Mouse (Mus musculus): ENCODE results near the gene Cacna1d. TPM values are rescaled to one million over a fixed set of nuclear protein-coding genes. Genes with fewer than 3 reads are reported as not detected.

The Cacna1d gene
- polyA plus RNA-seq (2015; fragmentation: Nextera tagmentation; extraction: Ambion mirVana), result 1.1 and 1.9 TPM in 2 replicates

DNA sequence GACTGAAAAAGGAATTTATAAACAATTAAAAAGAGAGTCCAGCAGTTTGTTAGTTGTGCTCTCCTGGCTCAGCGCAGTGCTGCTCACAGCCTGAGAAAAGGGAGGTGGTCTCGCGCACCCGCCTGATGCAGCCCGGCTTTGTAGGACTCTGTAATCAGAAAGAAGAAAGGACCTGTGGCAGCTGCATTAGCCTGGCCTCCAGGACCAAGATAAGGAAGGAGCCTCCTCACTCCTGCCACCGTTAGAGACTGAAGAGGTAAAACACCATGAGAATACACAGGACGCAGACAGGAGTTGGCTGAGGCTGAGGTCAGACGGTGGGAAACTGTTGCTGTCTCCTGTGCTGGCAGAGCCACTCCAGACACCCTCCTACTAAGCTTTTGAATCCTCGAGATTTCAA, at the start of gene Cacna1d:
Cacna1d (minus strand) TSS at position 114 of the 400 bp plus-strand sequence.
- no peak for DNase-seq (ENCODE audit: low spot score)

DNA sequence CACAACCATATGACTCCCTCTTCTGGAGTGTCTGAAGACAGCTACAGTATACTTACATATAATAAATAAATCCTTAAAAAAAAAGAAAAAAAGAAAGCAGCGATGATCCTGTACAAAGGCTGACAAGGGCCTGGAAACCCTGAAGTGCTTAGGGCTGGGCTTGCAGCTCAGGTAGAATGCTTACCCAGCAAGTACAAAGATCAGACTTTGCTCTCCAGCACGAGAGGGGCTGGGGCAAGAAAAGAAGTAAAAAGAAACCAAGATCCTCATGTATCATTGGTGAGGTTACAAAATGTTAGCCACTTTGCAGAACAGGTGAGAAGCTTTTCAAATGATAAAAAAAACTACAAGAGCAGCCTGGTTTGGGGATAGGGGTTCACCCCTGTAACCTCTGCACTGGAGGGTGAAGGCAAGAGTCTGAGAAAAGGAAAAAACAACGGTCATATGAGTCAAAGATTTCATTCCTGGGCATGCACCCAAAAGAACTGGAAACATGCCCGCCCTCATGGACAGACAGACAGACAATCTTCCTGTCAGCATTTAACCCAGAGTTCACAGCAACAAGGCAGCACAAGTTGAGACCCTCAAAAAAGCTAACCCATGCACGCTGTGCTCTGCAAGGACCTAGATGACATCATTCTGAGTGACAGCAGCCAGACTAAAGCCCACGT, 42.7 kb upstream of the Cacna1d start:
- DNase-seq (ENCODE audit: low spot score), result no peak

DNA sequence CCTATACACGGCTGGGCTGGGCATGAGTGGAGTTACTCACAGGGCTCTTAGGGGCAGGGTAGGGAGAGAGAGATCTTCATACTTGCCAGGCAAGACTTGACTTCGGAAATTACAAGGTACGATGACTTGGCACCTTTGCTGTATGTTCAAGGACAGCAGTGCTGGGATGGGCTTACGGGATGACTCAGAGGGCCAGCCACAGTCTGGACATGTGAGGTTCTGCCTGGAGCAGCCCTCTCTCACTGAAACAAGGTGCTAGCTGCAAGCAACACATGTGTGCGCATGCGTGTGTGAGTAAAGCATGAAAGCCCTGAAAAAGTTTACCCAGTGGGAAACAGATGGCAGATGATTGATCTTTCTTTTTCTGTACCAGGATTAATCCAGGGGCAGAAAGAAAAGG, 40.6 kb upstream of the Cacna1d start:
- DNase-seq (ENCODE audit: low spot score), result no peak

DNA sequence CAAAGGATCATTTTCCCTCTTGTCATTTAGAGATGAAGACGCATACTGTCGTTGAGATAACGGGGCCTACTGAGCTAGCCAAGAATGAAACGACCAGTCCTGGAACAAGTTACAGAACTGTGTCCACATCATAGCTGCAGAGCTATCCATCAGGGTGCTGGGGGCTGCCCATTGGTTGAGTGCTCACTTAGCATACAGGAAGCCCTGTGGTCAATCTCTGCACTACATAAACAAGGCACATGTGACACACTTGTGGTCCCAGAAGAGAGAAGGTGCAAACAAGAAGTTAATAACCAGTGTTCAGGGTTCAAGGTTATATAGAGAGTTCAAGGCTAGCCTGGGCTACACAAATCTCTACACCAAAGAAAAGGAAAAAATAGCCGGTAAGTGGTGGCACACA, 40.2 kb upstream of the Cacna1d start:
- DNase-seq (ENCODE audit: low spot score), result no peak

DNA sequence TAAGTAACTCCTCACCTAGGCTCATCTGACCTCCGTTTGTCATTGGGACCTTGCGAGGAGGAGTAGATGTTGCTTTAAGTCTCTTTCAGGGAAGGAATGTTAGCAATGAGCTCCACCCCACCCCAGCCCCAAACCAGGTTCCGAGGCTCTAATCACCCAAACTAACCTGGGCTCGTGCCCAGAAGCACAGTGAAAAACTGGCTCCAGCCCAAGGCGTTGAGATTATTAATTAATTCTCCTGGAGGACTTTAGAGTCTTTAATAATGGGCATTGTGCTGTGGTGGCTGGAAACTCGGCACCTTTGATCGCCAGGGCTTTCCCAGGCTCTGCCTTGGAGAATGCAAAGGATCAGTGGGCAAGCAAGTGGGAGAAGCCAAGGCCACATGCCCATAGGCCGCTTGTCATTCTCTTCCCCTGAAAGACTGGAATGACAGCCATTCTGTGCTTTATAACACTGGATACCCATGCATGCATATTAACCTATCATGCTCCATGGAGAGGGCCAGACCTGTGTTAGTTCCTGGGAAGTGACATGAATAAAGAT, 39.5 kb upstream of the Cacna1d start:
- no peak for DNase-seq (ENCODE audit: low spot score)

DNA sequence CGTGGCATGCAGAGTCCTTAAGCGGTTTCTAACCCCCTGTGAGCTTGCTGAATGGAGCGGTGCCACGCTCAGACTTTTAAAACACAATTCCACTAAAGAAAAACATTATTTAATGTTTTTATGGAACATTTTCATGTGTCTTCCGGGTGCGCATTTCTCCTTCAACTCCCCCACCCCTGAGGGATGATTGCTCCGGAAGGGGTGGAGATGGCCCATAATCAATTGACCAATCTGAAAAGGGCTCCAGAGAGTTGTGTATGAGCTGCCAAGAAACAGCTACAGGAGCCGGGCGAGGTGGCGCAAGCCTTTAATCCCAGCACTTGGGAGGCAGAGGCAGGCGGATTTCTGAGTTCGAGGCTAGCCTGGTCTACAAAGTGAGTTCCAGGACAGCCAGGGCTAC, 38.2 kb upstream of the Cacna1d start:
- no peak for DNase-seq (ENCODE audit: low spot score)

DNA sequence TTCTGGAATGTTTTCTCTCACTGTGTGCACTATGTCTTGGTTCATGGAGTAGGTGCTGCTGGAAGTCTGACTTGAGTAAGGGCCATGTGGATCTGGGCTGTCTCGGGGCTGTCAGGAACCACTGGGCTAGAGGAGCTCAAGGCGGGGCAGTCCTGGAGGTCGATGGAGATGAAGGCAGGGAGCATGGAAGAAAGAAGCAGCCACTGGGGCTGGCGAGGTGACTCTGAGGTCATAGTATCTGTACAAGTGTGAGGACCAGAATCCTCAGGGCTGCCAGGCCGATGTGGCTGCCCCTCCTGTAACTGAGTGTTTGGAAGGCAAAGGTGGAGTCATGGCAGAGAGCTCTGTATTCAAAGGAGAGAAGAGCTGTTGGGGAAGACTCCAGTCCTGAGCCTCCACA, 37.7 kb upstream of the Cacna1d start:
- DNase-seq (ENCODE audit: low spot score), result no peak

DNA sequence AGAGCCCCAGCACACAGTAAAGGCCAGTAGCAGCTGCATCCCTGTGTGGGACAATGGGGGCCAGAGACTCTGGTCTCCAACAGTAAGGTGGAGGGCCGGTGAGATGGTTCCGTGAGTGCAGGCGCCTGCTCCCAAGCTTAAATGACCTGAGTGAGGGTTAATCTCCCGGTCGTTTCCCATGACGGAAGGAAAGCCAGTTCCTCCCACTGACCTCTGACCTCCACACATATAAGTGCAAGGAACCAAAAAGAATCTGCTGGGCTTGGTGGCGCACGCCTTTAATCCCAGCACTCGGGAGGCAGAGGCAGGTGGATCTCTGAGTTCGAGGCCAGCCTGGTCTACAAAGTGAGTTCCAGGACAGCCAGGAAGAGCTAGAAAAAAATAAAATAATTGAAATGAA, 37.1 kb upstream of the Cacna1d start:
- DNase-seq (ENCODE audit: low spot score), result no peak

DNA sequence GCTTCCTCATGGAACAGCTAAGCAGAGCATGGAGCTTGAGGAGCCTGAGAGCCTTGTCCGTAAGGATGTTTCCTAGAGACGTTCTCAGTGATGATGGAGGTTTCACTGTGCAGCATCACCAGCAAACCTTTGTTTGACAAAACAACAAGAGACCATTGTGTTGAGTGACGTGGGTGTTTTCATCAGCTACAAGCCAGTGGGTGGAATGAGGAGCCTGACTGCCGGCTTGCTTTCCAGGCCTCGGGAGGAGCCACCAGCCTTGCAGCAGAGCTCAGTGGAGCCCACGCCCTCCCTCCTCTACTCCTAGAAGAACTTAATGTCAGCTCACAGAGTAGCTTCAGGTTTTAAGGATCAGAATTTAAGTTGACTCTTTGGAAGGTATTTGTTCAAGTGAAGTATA, 32.1 kb upstream of the Cacna1d start:
- DNase-seq (ENCODE audit: low spot score), result no peak

DNA sequence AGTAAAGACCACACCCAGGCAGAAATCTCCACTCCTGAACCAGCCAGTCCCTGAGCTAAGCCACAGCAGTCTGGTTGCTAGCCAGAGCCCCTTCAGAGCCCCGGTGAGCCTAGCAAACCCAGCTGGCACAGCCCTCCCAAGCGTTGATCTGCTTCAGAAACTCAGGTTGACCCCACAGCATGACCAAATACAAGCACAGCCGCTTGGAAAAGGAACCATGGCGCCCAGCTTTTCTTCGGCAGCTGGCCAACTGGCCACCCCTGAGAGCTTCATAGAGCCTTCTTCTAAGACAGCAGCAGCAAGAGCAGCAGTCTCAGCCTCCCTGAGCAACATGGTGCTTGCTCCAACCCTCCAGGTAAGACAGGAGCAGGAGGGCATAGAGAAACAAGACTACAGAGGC, 28.1 kb upstream of the Cacna1d start:
- DNase-seq (ENCODE audit: low spot score), result no peak

DNA sequence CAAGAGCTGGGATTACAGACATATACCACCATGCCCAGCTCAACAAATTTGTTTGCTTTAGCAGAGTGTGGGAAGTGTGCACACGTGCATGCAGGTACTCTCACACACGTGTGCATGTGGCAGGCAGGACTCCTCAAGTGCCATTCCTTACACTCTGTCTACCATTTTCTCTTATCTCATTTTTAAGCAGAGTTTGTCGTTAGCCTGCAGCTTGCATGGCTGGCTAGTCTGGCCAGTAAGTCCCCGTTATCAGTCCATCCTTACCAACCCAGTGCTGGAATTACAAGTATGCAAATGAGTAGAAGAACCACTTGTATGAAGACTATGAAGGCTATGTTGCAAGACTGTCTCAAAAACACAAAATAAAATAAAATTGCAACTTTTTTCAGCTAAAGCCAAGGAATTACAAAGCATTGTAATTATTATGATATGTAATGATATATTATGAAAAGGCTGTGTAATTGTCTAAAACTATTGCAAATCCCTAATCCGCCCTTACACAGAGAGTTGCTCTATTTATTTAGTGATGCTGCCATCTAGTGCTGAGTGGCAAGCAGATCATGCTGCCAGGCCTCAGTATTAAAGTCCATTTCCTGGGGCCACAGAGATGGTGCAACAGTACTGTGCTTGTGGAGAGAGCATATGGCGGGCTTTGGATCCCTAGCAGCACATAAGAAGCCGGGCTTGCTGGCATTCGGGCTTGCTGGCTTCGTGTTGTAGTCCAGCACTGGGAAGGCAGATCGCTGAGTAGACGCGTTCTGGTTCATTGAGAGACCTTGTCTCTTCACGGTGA, 24.9 kb upstream of the Cacna1d start:
- peak; percentile 47 for DNase-seq (ENCODE audit: low spot score)

DNA sequence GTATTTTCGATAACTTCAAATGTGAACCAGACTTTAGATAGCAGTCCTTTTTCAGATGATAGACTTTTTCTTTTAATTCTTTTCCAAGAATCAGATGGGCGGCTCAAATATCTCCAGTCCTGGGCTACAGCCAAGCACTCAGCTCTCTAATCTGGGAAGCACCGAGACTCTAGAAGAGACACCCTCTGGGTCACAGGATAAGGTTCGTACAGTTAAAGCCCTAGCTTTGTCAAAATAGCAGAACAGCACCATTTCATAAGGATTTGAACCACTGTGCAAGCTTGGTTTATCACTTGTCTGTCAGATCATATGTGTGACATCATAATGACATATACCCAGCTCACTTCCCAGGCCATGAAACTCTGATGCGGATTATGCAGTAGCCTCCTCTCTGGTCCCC, 21.6 kb upstream of the Cacna1d start:
- DNase-seq (ENCODE audit: low spot score), result no peak

DNA sequence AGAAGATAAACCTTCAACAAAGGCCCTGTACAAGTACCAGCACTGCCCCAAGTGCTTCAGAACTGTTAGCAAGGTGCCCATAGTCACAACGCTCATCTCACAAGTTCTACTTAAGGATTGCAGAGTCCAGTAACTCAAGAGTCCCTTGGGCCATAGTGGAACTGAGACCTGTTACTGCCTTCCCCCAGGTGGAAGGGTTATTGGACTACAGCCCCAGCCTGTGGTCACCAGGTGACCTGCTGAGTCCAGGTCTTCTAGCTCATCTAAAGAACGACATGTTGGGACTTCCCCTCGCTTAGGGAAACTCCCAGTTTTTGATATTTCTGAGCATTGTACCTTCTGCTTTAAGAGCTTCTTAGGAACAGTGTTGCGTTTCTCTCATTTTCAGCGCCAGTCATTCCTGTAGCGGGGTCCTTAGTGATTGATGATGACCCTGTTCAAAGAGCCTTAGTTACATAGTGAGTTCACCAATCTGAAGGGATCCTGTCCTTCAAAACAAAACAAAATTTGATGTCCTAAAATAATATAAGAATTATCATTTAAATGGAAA, 19.0 kb upstream of the Cacna1d start:
- no peak for DNase-seq (ENCODE audit: low spot score)

DNA sequence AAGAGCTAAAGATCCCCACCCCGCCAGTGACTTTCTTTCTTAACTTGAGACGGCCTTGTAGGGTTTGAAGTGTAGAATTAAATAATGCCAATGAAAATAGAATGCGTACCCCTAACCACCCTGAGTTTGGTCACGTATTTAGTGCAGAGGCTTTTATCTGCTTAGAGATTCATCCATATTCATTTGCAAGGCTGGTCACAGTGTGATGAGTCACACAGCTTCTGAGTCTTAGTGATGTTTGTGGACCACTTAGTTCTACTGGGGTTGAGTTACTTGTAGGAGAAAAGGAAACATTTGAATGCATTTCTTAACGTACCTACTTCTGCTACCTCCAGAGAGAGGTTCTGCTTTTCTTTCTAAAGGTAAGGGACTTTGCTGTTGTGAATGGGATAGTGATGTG, 13.7 kb upstream of the Cacna1d start:
- no peak for DNase-seq (ENCODE audit: low spot score)

DNA sequence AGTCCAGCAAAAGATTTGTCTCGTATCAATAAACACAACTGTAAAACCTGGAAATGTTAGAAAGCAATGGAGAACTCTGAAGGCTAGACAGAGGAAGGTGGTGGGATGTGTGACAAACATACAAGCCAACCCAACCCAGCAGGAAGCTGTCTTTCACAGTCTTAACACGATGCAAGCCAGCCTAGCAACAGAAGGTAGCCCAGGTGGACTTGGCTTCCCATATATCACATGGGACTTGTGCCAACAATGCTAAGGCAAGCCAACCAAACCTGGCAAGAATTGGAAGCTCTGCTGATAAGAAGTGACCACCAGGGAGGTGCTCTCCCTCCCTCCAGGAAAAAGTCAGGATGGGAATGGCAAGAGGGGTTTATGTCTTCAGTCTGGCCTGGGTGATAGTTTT, 6.9 kb upstream of the Cacna1d start:
- no peak for DNase-seq (ENCODE audit: low spot score)

DNA sequence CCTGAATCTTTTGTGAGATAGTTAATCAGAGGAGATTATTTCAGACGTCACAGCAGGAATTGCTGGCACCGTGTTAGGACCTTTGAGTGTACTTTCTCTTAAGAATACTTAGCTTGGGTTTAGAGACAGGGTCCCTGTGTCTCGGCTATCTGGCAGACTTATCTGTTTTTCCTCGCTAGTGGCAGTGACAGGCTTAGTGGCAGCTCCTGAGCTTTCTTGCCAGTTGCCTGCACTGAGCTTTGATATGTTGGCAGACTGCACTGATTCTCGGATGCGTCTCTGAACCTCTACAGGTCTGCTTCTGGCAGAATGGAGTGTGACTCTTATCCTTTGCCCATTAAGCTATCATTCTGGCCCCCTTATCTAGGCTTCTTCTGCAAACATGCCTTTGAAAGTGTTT, 3.7 kb upstream of the Cacna1d start:
- no peak for DNase-seq (ENCODE audit: low spot score)

DNA sequence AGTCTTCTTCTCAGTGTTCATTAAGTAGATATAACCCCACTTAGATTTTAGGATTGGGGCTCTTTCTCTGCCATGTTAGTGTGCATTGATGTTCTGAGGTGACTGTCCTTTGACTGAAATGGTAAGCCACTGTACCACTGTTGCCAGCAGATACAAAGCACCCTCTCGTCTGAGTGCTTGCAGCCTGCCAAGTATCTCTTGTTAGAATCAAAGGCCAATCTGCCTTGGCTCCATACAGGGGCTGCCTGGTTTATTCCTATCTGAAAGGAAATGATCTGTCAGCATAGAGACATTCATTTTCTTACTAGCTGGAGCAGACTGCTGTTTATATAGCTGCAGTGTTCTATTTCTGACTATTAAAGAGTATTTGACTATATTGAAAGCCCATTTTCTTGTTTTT, 2.0 kb upstream of the Cacna1d start:
- no peak for DNase-seq (ENCODE audit: low spot score)

DNA sequence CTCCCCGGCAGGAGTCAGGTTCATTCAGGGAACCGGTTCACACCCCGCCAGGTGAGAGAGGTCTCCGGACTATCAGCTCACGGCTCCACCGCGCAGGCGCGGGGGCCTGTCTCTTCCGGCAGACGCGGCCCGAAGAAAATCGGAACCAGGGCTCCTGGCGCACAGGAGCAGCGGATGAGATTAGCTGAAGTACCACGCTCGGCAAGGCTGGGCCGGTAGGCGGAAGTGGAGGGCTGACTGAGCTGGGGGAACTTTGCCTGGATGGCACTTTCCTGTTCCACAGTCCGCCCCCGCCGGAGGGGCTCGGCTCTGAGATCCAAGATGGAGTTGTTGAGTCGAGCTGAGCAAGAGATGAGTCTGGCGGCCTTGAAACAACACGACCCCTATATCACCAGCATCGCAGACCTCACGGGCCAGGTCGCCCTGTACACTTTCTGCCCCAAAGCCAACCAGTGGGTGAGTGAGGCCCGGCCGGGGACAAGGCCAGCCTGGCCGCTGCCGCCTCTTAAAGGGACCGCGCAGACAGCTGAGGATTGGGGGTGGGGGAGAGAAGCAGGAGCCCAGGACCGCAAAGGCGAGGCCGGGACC, 11.8 kb downstream of the Cacna1d start, which contains the start of gene Dcp1a:
Dcp1a (plus strand) TSS at position 175 of the 588 bp plus-strand sequence.
- DNase-seq (ENCODE audit: low spot score), result peak; percentile 98

DNA sequence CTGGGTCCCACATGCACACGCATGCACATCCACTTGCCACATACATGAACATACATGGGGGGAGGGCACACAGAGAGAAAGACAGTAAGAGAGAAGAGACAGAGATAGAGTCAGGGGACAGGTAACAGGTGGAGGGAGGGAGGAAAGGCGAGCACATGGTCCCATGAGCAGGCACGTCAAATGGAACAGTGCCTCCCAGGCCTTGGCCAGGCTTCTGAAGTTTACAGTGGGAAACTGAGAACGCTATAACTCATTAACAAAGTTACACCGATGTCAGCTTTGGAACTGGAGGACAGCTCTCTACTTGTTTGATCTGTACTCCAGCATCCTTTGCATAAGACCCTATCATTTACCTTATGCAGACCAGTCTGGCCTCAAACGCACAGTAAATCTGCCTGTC, 16.8 kb downstream of the Cacna1d start:
- no peak for DNase-seq (ENCODE audit: low spot score)

DNA sequence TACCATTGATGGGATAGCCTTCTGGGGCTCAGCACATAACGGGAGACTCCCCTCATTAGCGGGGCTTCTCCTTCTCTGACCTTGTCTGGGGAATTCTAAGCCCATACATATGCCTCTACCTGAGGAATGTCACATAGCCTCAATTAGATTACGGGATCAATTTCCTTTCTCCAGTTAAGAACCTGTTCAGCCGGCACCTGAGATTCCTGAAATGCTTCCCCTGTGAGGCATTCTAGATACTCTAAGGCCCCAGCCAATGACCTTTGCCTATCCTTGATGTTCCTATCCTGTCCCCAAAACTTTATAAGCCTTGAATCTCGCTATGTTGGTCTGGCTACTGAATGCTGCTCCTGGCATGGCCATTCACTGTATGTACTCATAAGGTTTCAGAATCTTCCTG, 17.6 kb downstream of the Cacna1d start:
- DNase-seq (ENCODE audit: low spot score), result no peak

DNA sequence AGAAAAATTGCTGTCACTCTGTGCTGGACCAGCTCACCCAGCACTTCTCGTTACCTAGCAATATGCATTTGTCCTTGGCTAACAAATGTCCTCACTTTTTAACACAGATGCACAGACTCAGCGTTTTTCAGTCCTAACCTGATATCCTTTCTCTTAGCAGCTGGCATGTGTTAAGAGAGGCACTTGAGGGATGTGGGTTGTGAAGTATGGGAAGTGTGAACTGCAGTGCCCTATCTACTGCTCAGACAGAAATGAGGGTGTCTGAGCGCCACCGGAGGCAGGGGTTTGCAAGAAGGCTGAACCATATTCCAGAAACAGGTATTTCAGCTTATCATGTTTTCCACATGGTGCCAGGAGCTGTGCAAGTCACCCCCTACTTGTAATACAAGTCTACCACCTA, 27.9 kb downstream of the Cacna1d start:
- DNase-seq (ENCODE audit: low spot score), result no peak

Data from thymus, postnatal 0 days (tissue).